Mouse (Mus musculus): ENCODE measurements at regions not wholly inside any gene's neighbourhood (a gene's known extent, or its start where the extent isn't known, plus 50 kb on each side); places are given as distances from the start of the nearest gene placed in this dataset.

DNA sequence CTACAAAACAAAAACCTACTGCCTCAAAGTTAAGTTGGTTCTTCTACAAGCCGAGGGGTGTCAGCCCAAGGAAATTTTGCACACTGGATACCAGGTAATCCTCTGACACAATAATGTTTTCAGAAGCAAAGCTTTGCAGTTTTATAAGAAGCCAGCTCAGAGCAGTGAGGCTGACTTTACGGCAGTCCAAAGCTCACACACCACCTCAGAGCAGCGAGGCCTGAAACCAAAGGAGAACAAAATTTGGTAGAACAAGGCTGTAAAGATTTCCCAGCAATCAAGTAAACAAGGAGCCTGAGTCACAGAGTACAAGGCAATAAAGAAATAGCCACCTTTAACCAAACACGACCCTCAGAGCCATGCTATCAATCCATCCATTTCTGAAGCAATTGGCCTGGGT is 230.1 kb upstream of the Klf4 start:
- no peak for TF ChIP-seq CTCF (IDR thresholded peaks at IDR 0.05; ENCODE audit: extremely low read depth, insufficient read depth, low read length)
- TF ChIP-seq POLR2A (IDR thresholded peaks at IDR 0.05; ENCODE audit: extremely low read depth, insufficient read depth, low read length), result no peak
